Mouse (Mus musculus): ENCODE data around the gene Gm340. TPM values are rescaled to one million over a fixed set of nuclear protein-coding genes. Genes with fewer than 3 reads are reported as not detected.

Gene Gm340
- polyA plus RNA-seq (2017; shearing (Covaris generic)) = 5.6 TPM

DNA sequence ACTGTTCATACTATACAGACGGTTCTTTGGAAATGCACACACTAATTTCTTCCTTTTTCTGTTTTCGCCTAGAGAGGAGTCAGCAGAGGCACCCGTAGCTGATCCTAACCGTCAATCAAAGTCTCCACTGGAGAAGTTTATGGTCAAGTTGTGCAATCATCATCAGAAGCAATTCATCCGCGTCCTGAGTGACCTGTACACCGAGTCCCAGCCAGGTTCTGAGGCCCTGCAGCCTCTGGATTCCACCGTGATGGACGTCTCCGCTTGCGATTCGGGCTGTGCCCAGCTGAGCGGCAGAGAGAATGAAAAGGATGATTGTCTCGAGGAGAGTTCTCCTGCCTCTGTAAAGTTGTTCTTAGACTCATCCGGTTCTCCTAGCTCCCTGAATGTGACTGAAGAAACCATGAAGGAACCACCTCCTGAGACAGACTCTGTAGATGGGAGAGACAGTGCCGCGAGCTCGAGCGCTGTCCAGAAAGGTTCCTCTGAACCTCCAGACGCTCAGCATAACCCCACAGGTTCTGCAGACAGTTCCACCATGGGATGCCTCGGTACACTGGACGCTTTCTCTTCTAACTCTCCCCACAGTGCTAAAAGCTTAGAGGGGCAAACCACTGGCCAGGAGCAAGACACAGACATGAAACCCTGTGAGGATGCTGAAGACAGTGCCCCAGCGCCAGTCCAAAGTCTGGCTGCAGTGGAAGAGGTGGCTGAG, at the start of gene Gm340:
Gene Gm340 (plus strand): TSS at position 665 of the 715 bp plus-strand sequence.

Other genes starting within 250 kb of the Gm340 start
- gene Pik3ap1, start 197.3 kb upstream of the Gm340 start, polyA plus RNA-seq (2017; shearing (Covaris generic)) = 4.1 TPM
- 13.0 TPM for gene Lcor, start 99.7 kb upstream of the Gm340 start, polyA plus RNA-seq (2017; shearing (Covaris generic))
- not detected for gene Slit1, start 161.3 kb downstream of the Gm340 start, polyA plus RNA-seq (2017; shearing (Covaris generic))
- 4.4 TPM for gene Arhgap19, start 219.7 kb downstream of the Gm340 start, polyA plus RNA-seq (2017; shearing (Covaris generic))
- gene Frat1, start 247.6 kb downstream of the Gm340 start, polyA plus RNA-seq (2017; shearing (Covaris generic)) = 2.8 TPM